Mouse (Mus musculus) spleen, adult 18-20 months (tissue): ENCODE data around the gene Smarcd1.
"Not testable (repeated sequence)": the region's sequence is repeated elsewhere in the genome, so short reads cannot be mapped to it uniquely, and the experiment has no call there.

ENCODE experiments used
- DNase-seq, 2 experiments: peaks; one replicate each; pipeline ENCODE4 v3.0.0; 2022; ENCODE audit warnings: mixed read lengths in 2 of 2

Gene Smarcd1

DNA sequence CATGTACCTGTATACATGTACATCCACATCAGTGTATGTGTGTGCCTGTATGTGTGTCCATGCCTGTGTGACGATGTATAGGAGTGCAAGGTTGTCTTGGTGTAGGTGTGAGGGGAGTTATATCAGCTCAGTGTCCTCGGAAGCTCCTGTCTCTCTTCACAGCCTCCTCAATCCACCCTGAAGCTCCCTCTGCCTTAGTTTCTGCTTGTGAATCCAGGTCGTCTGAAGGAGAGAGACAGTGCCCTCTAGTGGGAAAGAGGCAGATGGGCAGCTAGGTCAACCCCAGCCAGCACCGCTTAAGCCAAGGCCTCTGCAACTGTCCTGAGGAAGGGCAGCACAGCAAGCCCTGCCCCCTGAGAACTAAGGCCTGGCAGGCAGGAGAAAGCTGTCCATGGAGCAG, 13.2 kb upstream of the Smarcd1 start:
- DNase-seq = peak in 1 of 2 experiments; percentile 30

DNA sequence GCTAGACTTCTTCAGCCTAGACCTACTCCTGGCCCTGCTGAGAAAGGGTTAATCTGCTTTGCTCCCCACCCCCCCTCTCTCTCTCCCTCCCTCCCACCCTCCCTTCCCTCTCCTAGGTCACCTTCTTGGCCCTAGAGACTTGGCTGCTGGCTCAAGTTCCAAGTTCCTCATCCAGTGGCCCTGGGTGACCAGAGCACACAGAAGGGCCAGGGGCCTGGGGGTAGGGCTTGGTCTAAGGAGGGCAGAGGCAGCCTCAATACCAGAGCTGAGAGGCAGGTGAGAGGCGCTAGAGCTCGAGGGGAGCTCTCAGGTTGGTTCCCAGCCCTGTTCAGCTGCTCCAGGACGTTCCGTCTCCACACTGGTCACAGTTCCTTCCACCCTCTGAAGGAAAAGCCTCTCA, 11.0 kb upstream of the Smarcd1 start:
- DNase-seq = no peak

DNA sequence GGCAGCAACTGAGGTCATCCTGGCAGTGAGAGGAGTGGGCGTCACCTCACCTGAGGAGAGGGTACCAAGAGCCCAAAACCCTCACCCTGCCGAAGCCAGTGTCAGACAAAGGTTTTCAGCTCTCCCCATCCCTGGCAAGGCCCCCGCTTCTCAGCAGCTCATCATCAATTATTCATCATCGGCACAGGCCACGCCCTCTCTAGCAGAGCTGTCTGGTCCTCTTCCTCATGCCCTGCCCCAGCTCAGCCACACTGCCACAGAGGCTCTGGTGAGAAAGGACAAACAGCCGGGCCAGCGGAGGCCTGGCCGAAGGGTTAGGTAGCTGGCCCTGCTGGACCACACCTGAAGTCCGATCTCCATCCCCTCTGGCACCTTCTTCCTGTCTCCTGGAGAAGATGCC, 10.0 kb upstream of the Smarcd1 start:
- DNase-seq = no peak

DNA sequence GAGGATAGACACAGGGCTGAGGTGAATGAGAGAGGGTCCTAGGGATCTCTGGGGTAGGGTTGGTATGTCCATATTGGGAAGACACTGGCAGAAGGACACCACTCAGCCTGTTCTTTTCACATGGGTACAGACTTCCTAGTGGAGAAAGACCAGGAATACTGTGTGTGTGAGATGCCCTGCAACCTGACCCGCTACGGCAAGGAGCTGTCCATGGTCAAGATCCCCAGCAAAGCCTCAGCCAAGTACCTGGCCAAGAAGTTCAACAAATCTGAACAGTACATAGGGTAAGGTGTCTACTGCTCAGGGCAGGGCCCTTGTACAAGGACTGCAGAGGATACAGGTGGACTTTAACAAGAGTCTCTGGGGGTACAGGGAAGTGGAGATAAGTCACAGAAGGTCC, 4.6 kb upstream of the Smarcd1 start:
- no peak for DNase-seq

DNA sequence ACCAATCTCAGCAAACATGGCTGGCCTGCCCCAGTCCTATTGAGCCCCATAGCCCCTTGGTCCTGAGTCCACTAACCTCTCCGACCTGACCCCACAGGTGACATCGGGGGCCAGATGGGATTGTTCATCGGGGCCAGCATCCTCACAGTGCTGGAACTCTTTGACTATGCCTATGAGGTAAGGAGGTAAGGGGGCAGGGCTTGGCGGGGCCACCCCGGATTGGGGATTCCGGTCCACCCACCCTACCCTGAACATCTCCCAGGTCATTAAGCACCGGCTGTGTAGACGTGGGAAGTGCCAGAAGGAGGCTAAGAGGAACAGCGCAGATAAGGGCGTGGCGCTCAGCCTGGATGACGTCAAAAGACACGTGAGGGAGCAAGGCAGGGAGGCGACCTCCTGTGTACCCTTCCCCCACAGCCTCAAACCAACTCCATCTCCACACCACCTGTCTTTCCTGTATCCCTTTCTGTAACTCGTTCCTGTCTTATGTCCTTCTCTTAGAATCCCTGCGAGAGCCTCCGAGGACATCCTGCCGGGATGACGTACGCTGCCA, 3.3 kb upstream of the Smarcd1 start:
- no peak for DNase-seq

GRCm38 (mm10) chr15:99699715-99700114, 2.2 kb upstream of the Smarcd1 start:
- DNase-seq = no peak

GRCm38 (mm10) chr15:99700219-99701106, 1.5 kb upstream of the Smarcd1 start:
- DNase-seq = no peak

GRCm38 (mm10) chr15:99701640-99701998, 310 bp upstream of the Smarcd1 start:
- DNase-seq = not testable (repeated sequence)

DNA sequence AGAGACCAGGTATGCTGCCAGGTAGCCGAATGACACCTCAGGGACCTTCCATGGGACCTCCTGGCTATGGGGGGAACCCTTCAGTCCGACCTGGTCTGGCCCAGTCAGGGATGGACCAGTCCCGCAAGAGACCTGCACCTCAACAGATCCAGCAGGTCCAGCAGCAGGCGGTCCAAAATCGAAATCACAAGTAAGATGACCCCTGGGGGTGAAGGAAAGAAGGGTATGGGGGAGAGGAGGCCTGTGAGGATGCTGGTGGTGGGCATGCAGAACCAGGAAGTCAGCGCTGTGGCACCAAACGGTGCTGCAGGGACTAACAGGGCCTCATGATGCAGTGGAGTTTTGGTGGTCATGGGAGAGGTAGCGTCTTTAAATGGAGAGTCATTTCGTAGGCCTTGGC, 1.2 kb downstream of the Smarcd1 start:
- no peak for DNase-seq

- DNase-seq = no peak
Observed at GRCm38 (mm10) chr15:99703676-99704040, 1.7 kb downstream of the Smarcd1 start.

DNA sequence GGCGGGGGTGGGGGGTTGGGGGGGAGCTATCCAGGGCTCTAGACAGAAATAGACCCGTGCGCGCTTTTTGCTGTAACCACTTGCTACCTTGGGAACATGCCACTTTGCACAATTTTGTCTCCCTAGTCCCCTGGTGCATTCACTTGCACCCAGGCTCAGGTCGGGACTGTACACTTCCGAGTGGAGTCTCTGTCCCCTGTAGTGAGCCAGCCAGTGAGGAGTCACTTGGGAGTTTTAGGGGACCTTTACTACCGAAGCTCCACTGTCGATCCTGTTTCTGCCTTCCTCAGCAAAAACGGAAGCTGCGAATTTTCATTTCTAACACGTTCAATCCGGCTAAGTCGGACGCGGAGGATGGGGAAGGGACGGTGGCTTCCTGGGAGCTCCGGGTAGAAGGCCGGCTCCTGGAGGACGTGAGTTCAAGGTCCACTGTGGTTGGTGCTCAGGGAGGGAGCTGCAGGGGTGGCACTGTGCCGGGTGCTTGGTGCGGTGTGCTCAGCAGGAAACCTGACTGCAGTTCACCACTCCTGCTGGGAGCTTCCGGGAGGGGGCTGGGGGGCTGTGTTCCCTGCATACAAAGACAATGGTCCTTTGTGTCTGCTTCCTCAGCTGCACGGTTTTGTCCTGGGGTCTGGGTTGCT, 2.2 kb downstream of the Smarcd1 start:
- no peak for DNase-seq

GRCm38 (mm10) chr15:99704881-99705280, 3.0 kb downstream of the Smarcd1 start:
- DNase-seq = no peak

GRCm38 (mm10) chr15:99705440-99706048, 3.6 kb downstream of the Smarcd1 start, which contains the start of gene Gm17349:
Gene Gm17349, minus strand, starts transcription at chr15:99705490.
- DNase-seq = peak; percentile 33 to 60

- no peak for DNase-seq
Observed at GRCm38 (mm10) chr15:99708176-99708575, 6.2 kb downstream of the Smarcd1 start.

- DNase-seq = no peak
Observed at GRCm38 (mm10) chr15:99710221-99711190, 8.6 kb downstream of the Smarcd1 start.

DNA sequence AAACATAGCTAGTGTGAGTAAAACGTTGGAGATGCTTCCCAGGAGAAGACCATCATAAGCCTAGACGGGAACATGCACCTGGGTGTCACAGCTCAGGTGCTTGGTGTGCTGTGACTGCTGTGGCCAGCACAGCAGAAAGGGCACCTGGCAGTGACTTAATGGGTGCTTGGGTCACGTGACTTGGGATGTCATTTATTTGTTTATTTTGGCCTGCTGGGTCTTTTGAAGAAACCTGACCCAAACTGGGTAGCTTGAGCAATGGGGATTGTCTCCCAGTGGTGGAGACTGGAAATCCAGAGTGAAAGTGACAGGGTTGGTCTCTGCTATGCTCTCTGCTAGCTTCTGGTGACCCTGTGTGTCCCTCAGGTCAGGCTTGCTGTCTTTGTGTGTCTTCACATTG, 9.6 kb downstream of the Smarcd1 start:
- no peak for DNase-seq

- DNase-seq = no peak
Observed at GRCm38 (mm10) chr15:99712666-99713559, 11.0 kb downstream of the Smarcd1 start.

DNA sequence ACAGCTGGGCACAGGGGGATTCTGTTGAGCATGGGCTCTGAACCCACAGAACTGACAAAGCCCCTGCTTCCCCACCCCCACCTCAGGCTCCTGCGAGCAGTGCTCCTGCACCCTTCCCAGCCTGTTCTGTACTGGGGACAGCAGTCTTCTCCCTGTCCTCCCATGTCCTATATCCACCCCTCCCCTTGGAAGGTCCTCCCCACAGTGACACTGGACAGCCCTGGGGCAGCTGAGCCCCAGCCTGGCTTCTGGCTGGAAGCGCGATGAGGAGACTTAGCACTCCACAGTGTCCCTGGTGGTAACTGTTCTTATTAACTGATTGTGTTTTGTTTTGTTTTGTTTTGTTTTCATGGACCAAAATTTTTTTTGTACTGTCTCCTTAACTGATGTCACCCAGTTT, 11.6 kb downstream of the Smarcd1 start:
- no peak for DNase-seq

- no peak for DNase-seq
Observed at GRCm38 (mm10) chr15:99714206-99714605, 12.3 kb downstream of the Smarcd1 start.

GRCm38 (mm10) chr15:99714858-99715257, 12.9 kb downstream of the Smarcd1 start:
- peak; percentile 30 to 67 for DNase-seq

DNA sequence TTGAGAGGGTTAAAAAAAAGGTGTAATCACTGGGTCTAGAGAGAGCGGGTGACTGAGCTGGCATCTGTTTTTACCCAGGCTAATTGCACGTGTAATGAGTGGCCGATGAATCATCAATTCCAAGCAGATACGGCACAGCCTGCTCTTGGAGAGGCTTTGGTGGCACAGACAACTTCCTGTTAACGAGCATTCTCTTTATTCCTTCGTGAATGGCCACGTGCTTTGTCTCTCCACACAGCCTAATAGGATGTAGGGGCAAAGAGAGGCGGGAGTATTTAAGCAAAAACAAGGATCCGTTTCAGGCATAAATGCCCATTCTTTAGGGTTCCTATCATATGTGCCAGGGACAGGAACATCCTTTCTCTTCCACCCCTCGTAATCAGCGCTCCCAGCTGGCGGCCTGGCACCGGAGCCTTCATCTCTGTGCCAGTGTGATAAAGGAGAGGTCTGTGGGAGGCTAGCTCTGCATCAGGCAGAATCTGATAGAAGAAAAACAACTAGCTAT, 13.5 kb downstream of the Smarcd1 start:
- DNase-seq = no peak
